Mouse (Mus musculus): Measurements from ENCODE around the gene Zkscan17. TPM values are rescaled to one million over a fixed set of nuclear protein-coding genes. Genes with fewer than 3 reads are reported as not detected.

Gene Zkscan17
- 2.7 and 3.4 TPM in 2 replicates for polyA plus RNA-seq (2012; rRNA removed)

GRCm38 (mm10) chr11:59526472-59527080 is at the start of gene Zkscan17:
Gene Zkscan17, minus strand, starts transcription at chr11:59526751.

GRCm38 (mm10) chr11:59576135-59576534 is 49.6 kb upstream of the Zkscan17 start, which contains the start of gene Olfr222:
Gene Olfr222, minus strand, starts transcription at chr11:59576235.

GRCm38 (mm10) chr11:59541324-59541723 is 14.8 kb upstream of the Zkscan17 start, which contains the start of gene Nlrp3:
Gene Nlrp3, plus strand, starts transcription at chr11:59541568.

GRCm38 (mm10) chr11:59472326-59472677 is 54.2 kb downstream of the Zkscan17 start, which contains the start of gene Zfp867:
Gene Zfp867, minus strand, starts transcription at chr11:59472474.

GRCm38 (mm10) chr11:59451086-59451485 is 75.5 kb downstream of the Zkscan17 start, which contains the start of gene Snap47:
Gene Snap47, minus strand, starts transcription at chr11:59451186.

GRCm38 (mm10) chr11:59449741-59450229 is 76.8 kb downstream of the Zkscan17 start, which contains the start of gene Jmjd4:
Gene Jmjd4, plus strand, starts transcription at chr11:59450045.

Other genes starting within 250 kb of the Zkscan17 start
- not detected in 2 replicates for gene Wnt3a, start 236.0 kb downstream of the Zkscan17 start, polyA plus RNA-seq (2012; rRNA removed)
- gene Wnt9a, start 219.8 kb downstream of the Zkscan17 start, polyA plus RNA-seq (2012; rRNA removed), result 0.23 and 0.26 TPM in 2 replicates
- gene Prss38, start 151.1 kb downstream of the Zkscan17 start, polyA plus RNA-seq (2012; rRNA removed), result not detected in 2 replicates
- gene Jmjd4, start 76.7 kb downstream of the Zkscan17 start, polyA plus RNA-seq (2012; rRNA removed), result 2.3 and 2.5 TPM in 2 replicates
- 19.8 and 21.5 TPM in 2 replicates for gene Snap47, start 75.6 kb downstream of the Zkscan17 start, polyA plus RNA-seq (2012; rRNA removed)
- 1.1 and 1.2 TPM in 2 replicates for gene Zfp867, start 54.3 kb downstream of the Zkscan17 start, polyA plus RNA-seq (2012; rRNA removed)
- gene Nlrp3, start 14.8 kb upstream of the Zkscan17 start, polyA plus RNA-seq (2012; rRNA removed), result 0.89 and 1.00 TPM in 2 replicates
- not detected in 2 replicates for gene Olfr222, start 49.5 kb upstream of the Zkscan17 start, polyA plus RNA-seq (2012; rRNA removed)
- not detected in 2 replicates for gene Olfr223, start 66.5 kb upstream of the Zkscan17 start, polyA plus RNA-seq (2012; rRNA removed)
- gene Mprip, start 134.6 kb upstream of the Zkscan17 start, polyA plus RNA-seq (2012; rRNA removed), result 24.0 and 25.8 TPM in 2 replicates

Data from liver, embryonic 18 days (tissue).